Mouse (Mus musculus): ENCODE measurements around the gene Med31.

Gene Med31

DNA sequence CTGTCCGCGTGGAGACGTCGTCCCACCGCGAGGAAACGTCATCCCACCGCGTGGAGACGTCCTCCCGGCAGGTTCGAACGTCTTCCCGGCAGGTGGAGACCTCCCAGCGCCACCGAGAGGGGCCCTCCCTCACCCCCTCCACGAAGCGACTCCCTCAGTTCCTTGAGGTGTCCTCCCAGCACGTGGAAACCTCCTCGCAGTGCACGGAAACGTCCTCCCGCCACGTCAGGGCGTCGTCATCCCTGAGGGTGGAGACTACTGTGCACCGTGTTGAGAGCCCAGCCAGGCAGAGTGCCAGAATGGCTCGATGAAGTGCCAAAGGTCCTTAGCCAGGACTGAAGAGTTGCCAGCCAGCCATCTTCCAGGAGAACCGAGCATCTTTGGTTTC lies at the start of gene Med31:
Gene Med31 (minus strand): TSS at position 183 of the 388 bp plus-strand sequence.
- DNase-seq (ENCODE audit: low read depth, low spot score) = peak; percentile 84

DNA sequence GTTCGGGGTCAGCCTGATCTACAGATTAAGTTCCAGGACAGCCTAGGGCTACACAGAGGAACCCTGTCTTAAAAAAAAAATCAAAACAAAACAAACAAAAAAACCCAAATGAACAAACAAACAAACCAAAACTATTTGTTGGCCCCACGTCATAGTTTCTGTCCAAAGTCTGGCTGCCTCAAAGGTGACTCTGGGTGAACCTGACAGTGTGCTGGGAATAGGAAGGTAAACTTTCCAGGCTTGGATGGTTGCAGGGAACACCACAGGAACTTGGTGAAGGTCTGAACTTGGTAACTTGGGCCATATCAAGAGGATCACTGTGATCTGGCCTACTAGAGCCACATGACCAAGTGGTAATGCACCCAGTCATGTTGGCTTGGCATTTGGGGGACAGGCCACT lies 41.0 kb upstream of the Med31 start:
- DNase-seq (ENCODE audit: low read depth, low spot score) = no peak

- DNase-seq (ENCODE audit: low read depth, low spot score) = no peak
These were observed 40.2 kb upstream of the Med31 start for GRCm38 (mm10) chr11:72255629-72256028.

- DNase-seq (ENCODE audit: low read depth, low spot score) = no peak
These were observed 29.9 kb upstream of the Med31 start for GRCm38 (mm10) chr11:72245196-72245753.

DNA sequence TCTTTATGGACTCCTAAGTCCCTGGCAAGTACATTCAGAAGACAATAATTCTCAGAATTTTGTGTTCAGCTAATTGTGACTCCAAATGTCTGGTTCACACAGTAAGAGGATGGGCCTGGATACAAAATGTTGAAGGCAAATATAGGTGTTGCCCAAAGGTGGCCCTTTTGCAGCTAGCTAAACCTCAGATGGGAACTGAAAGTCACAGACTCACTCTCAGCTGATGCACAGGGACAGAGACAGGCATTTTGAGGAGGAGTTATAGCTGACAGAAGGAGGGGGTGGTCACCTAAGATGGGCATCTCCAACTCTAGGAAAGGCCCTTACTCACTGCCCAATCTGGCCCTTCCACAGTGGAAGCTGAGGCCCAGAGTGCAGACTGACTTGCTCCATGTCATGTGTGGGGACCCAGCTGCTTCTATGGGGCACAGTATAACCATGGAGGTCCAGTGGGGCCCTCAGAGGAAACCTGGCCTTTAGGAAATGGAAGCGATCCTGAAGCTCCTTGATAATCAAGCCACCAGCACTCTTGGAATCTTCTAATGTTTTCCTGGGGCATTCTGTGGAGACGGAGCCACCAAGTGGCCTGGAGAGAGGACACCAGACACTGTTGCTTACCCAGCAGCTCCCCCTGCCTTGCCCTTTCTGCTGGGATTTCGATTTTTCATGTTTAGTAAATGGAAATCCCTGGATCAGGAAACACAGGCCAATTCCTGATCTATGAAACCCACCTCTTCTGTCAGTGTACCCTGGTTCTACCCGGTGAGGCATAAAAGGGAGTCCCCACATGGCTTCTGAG lies 24.9 kb upstream of the Med31 start:
- DNase-seq (ENCODE audit: low read depth, low spot score) = peak; percentile 20

DNA sequence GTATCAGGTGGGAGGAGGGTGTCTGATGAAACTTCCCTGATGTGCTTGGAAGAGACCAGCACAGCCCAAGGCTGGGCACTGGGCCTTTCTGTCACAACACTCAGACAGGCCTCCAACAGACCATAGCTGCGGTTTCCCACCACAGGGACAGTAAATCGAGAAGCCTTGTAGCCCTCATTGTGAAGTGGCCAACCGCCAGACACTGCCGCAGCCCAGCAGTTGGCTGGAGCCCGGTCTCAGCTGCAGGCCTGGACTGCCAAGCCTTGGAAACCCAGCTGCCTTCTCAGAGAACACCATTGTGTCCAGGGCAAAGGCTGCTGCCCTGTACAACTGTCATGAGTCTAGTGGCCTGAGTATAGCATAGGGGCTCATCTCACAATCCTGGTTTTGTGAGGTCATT lies 18.6 kb upstream of the Med31 start:
- no peak for DNase-seq (ENCODE audit: low read depth, low spot score)

GRCm38 (mm10) chr11:72232991-72233390 lies 17.6 kb upstream of the Med31 start:
- DNase-seq (ENCODE audit: low read depth, low spot score) = no peak

GRCm38 (mm10) chr11:72232068-72232467 lies 16.7 kb upstream of the Med31 start:
- no peak for DNase-seq (ENCODE audit: low read depth, low spot score)

DNA sequence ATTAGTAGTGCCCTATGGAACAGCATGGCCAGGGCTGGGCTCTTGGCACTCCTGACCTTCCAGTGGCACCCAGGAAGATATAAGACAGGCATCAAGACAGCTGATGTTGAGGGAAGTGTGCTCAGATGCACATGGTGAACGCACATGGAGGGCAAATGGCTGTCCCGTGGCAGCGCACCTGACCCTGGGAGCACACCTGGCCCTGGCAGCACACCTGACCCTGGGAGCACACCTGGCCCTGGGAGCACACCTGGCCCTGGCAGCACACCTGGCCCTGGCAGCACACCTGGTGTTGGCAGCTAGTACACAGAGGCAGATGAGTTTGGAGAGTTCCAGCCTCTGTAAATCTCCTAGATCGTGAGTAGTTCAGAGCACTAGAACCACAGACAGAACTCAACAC lies 13.1 kb upstream of the Med31 start:
- DNase-seq (ENCODE audit: low read depth, low spot score) = no peak

- no peak for DNase-seq (ENCODE audit: low read depth, low spot score)
These were observed 11.5 kb upstream of the Med31 start for GRCm38 (mm10) chr11:72226901-72227300.

DNA sequence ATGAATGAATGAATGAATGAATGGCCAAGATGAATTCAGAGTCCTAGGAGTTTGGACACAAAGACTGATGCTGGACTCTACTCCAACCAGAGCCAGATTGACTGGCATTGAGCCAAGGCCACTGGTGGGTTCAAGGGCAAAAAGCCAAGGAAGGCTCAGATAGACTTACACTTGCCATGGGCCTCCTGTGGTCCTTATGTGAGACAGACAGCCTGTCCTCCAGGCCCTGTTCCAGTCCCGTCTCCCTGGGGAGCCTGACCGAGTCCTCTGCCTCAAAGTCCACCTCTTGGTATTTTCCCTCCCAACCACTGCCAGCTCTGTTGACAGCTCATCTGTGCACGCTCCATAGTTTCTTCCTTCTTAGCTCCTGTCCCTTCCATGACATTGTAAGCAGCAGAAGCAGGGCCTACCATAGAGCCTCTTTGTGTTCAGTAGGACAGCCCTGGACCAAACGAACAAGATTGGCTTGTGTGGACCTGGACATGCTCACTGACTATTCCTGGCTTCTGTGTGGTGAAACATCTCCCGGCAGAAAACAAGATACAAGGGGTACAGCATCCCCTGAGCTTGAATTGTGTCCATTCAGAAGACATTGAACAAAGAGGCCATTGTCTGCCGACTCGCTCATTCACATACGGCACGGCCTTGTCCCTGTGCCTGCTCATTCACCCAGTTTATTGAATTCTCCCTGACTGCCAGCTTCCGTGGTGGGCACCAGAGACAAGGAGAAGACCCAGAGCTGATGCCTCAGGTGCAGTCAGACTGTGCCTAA lies 10.8 kb upstream of the Med31 start:
- no peak for DNase-seq (ENCODE audit: low read depth, low spot score)

DNA sequence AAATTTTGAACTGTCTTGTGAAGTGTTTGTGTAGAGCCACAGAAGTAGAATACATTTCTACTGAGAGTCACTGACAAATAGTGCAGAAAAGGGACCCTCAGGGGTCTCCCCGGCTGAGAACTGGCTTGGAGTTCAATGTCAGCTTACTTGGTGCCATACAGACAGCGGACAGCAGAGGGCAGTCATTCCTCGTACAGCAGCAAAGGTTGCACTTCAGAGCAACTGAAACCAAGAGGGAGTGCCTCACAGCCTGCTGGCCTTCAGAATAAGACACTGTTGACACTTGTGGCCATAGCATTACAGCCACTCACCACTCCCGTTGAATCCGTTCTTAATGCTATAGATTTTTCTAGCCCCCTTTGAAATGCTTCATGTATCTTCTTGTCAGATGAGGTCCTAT lies 9.5 kb upstream of the Med31 start:
- peak; percentile 72 for DNase-seq (ENCODE audit: low read depth, low spot score)

GRCm38 (mm10) chr11:72223414-72223813 lies 8.0 kb upstream of the Med31 start:
- DNase-seq (ENCODE audit: low read depth, low spot score) = no peak

DNA sequence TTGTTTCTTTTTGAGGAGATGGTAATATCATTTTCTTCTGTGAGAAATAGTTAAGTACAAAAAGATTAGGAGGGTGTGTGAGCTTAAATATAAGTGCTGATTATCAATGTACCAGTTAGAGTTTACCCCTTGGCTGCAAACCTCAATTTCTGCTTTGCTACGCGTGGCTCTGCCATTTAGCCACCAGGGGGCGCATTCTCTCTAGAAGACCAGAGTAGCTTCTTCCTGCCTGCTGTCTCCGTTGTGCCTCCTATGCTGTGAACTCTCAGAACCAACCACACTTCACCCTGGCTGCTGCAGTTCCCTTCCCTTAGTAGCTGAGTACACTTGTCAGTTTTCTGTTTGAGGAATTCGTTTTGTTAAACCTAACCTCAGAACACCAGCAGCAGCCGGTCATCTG lies 5.9 kb upstream of the Med31 start:
- DNase-seq (ENCODE audit: low read depth, low spot score) = peak; percentile 81

DNA sequence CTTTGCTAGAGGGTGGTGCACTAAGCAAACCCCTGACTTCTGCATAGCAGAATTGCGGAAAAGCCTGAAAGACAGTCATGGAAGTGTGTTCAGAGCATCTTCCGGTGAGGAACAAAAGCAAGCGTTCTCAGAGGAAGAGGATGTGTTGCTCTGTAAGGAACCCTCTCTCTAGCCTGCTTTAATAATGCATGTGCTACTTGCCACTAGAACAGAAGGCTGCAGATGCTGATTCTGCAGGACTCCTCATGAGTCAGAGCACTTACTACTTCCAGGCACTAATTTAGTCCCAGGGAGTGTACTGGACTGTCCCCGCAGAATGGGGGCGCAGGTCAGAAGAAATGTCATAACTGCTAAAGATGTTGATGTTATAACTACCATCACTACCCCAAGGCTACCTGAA lies 1.7 kb upstream of the Med31 start:
- DNase-seq (ENCODE audit: low read depth, low spot score) = no peak

- peak; percentile 99 for DNase-seq (ENCODE audit: low read depth, low spot score)
These were observed 592 bp downstream of the Med31 start for GRCm38 (mm10) chr11:72214591-72215409.

DNA sequence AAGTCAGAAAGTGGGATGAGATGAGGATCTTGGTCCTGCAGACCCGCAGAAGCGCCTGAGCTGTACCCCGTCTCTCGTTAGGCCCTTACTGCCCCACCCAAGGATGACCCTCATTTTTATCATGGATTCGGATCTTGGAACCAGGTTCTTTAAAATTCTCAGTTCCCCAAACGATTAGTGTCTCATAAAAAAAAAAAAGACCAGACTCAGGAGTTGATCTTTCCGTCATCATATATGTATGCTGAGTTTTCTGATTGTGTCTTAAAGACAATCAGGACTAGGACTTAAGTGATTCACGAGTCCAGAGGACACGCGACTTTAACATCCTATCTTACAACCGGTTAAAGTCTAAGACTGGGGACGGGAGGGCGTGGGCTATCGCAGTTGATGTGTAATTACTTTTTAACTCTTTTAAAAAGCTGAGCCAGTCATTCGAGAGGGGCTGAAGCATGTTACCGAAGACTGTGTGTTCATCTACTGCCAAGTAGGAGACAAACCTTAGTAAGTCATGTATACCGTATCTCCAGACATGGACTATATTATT lies 7.5 kb downstream of the Med31 start:
- no peak for DNase-seq (ENCODE audit: low read depth, low spot score)

DNA sequence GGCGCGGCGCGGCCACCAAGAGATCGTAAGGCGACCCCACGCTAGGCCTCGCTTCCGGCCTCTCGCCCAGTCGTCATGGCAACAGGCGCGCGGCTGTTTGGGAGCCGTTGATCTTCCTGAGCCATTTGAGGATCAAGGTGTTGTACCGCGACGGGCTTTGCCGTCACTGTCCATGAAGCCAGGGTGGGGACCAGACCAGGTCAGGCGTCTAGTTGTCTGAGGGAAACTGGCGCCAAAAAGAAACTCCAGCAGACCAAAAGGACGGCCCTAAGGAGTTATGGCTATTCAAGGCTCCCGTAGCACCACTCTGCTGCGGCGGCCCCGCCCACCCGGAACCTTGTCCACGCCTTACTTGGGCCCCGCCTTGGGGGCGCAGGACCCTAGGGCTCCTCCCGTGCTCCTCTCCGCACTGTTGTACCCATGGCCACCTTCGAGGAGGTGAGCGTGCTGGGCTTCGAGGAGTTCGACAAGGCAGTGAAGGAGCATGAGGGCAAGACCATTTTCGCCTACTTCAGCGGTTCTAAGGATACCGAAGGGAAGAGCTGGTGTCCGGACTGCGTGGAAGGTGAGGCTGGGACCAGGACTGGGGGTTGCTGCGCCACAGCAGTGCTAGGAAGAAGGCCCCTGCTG lies 8.1 kb downstream of the Med31 start, which contains the start of the genes 4933427D14Rik and Txndc17:
Gene 4933427D14Rik (minus strand): TSS at position 256 of the 630 bp plus-strand sequence.
Gene Txndc17 (plus strand): TSS at position 344 of the 630 bp plus-strand sequence.
- DNase-seq (ENCODE audit: low read depth, low spot score) = peak; percentile 96

- DNase-seq (ENCODE audit: low read depth, low spot score) = peak; percentile 49
These were observed 8.8 kb downstream of the Med31 start, which contains the start of gene Gm43951 for GRCm38 (mm10) chr11:72206341-72207203. Gm43951 (minus strand) TSS chr11:72206840.

GRCm38 (mm10) chr11:72205256-72205655 lies 10.1 kb downstream of the Med31 start:
- no peak for DNase-seq (ENCODE audit: low read depth, low spot score)

Measured in A20 (cell line).